Mouse (Mus musculus): ENCODE measurements around the gene Ube2j1. TPM values are rescaled to one million over a fixed set of nuclear protein-coding genes. Genes with fewer than 3 reads are reported as not detected.

Gene Ube2j1
- polyA plus RNA-seq (2014; fragmentation: Nextera tagmentation; extraction: Ambion mirVana): 62.8 and 64.2 TPM in 2 replicates

- Histone ChIP-seq H3K36me3 (ENCODE audit: control insufficient read depth, insufficient read depth, low read length) (no peaks in the 10 kb centered on the region), H3K4me2 (ENCODE audit: low read depth) (peak within 1 kb of the TSS; percentile 64), H3K9ac (ENCODE audit: low read length) (peak within 1 kb of the TSS; percentile 96), H3K4me3 (ENCODE audit: low read depth, low read length) (peak within 1 kb of the TSS; percentile 81), H3K27me3 (ENCODE audit: control insufficient read depth, insufficient read depth, low read length) (no peaks in the 10 kb centered on the region), H3K9me3 (ENCODE audit: control insufficient read depth, low read length) (no peaks in the 10 kb centered on the region), H3K27ac (ENCODE audit: low read depth, low read length) (peak within 1 kb of the TSS; percentile 96), H3K4me1 (ENCODE audit: control insufficient read depth, insufficient read depth, low read length) (0 out of 2 replicates have a peak, but pooled peaks cover 5% of the 10 kb centered on the region)
- WGBS: under 1% methylated on average over 96 of the region's 123 CpGs
- ATAC-seq (ENCODE audit: insufficient read depth, low FRiP score, low TSS enrichment): peak; percentile 96
- peak; percentile 93 for DNase-seq (ENCODE audit: low spot score)
Observed at GRCm38 (mm10) chr4:33031195-33031960, at the start of gene Ube2j1. Gene Ube2j1 (plus strand): TSS chr4:33031416.

GRCm38 (mm10) chr4:32981617-32982016 is 49.6 kb upstream of the Ube2j1 start:
- DNase-seq (ENCODE audit: low spot score) (no peak), ATAC-seq (ENCODE audit: insufficient read depth, low FRiP score, low TSS enrichment) (no peak)
- H3K4me2 ChIP-seq (ENCODE audit: low read depth): peak overlapping the region; percentile 84
- H3K27ac ChIP-seq (ENCODE audit: low read depth, low read length): no peak overlapping the region
- no peak overlapping the region for H3K4me3 ChIP-seq (ENCODE audit: low read depth, low read length)
- H3K4me1 ChIP-seq (ENCODE audit: control insufficient read depth, insufficient read depth, low read length): 0 out of 2 replicates have a peak, but pooled peaks cover 11% of the 10 kb centered on the region
- no peak overlapping the region for H3K9ac ChIP-seq (ENCODE audit: low read length)
- no peaks in the 10 kb centered on the region for H3K27me3 ChIP-seq (ENCODE audit: control insufficient read depth, insufficient read depth, low read length)
- WGBS: 48% methylated on average over 5 of the region's 5 CpGs
- H3K9me3 ChIP-seq (ENCODE audit: control insufficient read depth, low read length): no peaks in the 10 kb centered on the region
- H3K36me3 ChIP-seq (ENCODE audit: control insufficient read depth, insufficient read depth, low read length): no peaks in the 10 kb centered on the region

GRCm38 (mm10) chr4:32982041-32982715 is 49.0 kb upstream of the Ube2j1 start:
- peak; percentile 39 for DNase-seq (ENCODE audit: low spot score)
- ATAC-seq (ENCODE audit: insufficient read depth, low FRiP score, low TSS enrichment): 0 out of 2 replicates have a peak, but pooled peaks have one; percentile 28
- Histone ChIP-seq H3K4me3 (ENCODE audit: low read depth, low read length) (peak overlapping the region; percentile 88), H3K4me1 (ENCODE audit: control insufficient read depth, insufficient read depth, low read length) (0 out of 2 replicates have a peak, but pooled peaks cover 11% of the 10 kb centered on the region), H3K9ac (ENCODE audit: low read length) (peak overlapping the region; percentile 97; the same call in 1 of the 2 replicates), H3K4me2 (ENCODE audit: low read depth) (peak overlapping the region; percentile 84), H3K27me3 (ENCODE audit: control insufficient read depth, insufficient read depth, low read length) (no peaks in the 10 kb centered on the region), H3K9me3 (ENCODE audit: control insufficient read depth, low read length) (no peaks in the 10 kb centered on the region), H3K36me3 (ENCODE audit: control insufficient read depth, insufficient read depth, low read length) (no peaks in the 10 kb centered on the region), H3K27ac (ENCODE audit: low read depth, low read length) (no peak overlapping the region)
- 2% methylated on average over 15 of the region's 15 CpGs for WGBS

- Histone ChIP-seq H3K9ac (ENCODE audit: low read length) (peak within 1 kb of the TSS; percentile 97), H3K9me3 (ENCODE audit: control insufficient read depth, low read length) (no peaks in the 10 kb centered on the region), H3K4me1 (ENCODE audit: control insufficient read depth, insufficient read depth, low read length) (0 out of 2 replicates have a peak, but pooled peaks cover 11% of the 10 kb centered on the region), H3K36me3 (ENCODE audit: control insufficient read depth, insufficient read depth, low read length) (no peaks in the 10 kb centered on the region), H3K27ac (ENCODE audit: low read depth, low read length) (peak within 1 kb of the TSS; percentile 94), H3K4me2 (ENCODE audit: low read depth) (peak within 1 kb of the TSS; percentile 84), H3K4me3 (ENCODE audit: low read depth, low read length) (peak within 1 kb of the TSS; percentile 88), H3K27me3 (ENCODE audit: control insufficient read depth, insufficient read depth, low read length) (no peaks in the 10 kb centered on the region)
- WGBS: under 1% methylated on average over 16 of the region's 18 CpGs
- ATAC-seq (ENCODE audit: insufficient read depth, low FRiP score, low TSS enrichment): peak; percentile 89
- peak; percentile 69 for DNase-seq (ENCODE audit: low spot score)
Observed at GRCm38 (mm10) chr4:32982716-32983175, 48.5 kb upstream of the Ube2j1 start, which contains the start of gene Rragd. Gene Rragd (plus strand): TSS chr4:32983037.

GRCm38 (mm10) chr4:32983176-32984155 is 47.8 kb upstream of the Ube2j1 start:
- Histone ChIP-seq H3K9me3 (ENCODE audit: control insufficient read depth, low read length) (no peaks in the 10 kb centered on the region), H3K9ac (ENCODE audit: low read length) (peak overlapping the region; percentile 97), H3K4me2 (ENCODE audit: low read depth) (peak overlapping the region; percentile 84), H3K4me3 (ENCODE audit: low read depth, low read length) (peak overlapping the region; percentile 88), H3K27ac (ENCODE audit: low read depth, low read length) (peak overlapping the region; percentile 94), H3K4me1 (ENCODE audit: control insufficient read depth, insufficient read depth, low read length) (0 out of 2 replicates have a peak, but pooled peaks cover 11% of the 10 kb centered on the region), H3K36me3 (ENCODE audit: control insufficient read depth, insufficient read depth, low read length) (no peaks in the 10 kb centered on the region), H3K27me3 (ENCODE audit: control insufficient read depth, insufficient read depth, low read length) (no peaks in the 10 kb centered on the region)
- WGBS: under 1% methylated on average over 71 of the region's 94 CpGs
- ATAC-seq (ENCODE audit: insufficient read depth, low FRiP score, low TSS enrichment) (peak; percentile 61), DNase-seq (ENCODE audit: low spot score) (peak; percentile 74)

GRCm38 (mm10) chr4:32984242-32984641 is 47.0 kb upstream of the Ube2j1 start:
- peak overlapping the region; percentile 84 for H3K4me2 ChIP-seq (ENCODE audit: low read depth)
- H3K4me1 ChIP-seq (ENCODE audit: control insufficient read depth, insufficient read depth, low read length): 0 out of 2 replicates have a peak, but pooled peaks cover 11% of the 10 kb centered on the region
- H3K4me3 ChIP-seq (ENCODE audit: low read depth, low read length): peak overlapping the region; percentile 88
- under 1% methylated on average over 13 of the region's 13 CpGs for WGBS
- no peaks in the 10 kb centered on the region for H3K9me3 ChIP-seq (ENCODE audit: control insufficient read depth, low read length)
- H3K27ac ChIP-seq (ENCODE audit: low read depth, low read length): peak overlapping the region; percentile 94; the same call in 1 of the 2 replicates
- DNase-seq (ENCODE audit: low spot score) (peak; percentile 20), ATAC-seq (ENCODE audit: insufficient read depth, low FRiP score, low TSS enrichment) (no peak)
- H3K36me3 ChIP-seq (ENCODE audit: control insufficient read depth, insufficient read depth, low read length): no peaks in the 10 kb centered on the region
- no peaks in the 10 kb centered on the region for H3K27me3 ChIP-seq (ENCODE audit: control insufficient read depth, insufficient read depth, low read length)
- H3K9ac ChIP-seq (ENCODE audit: low read length): peak overlapping the region; percentile 97

- 9% methylated on average over 13 of the region's 13 CpGs for WGBS
- DNase-seq (ENCODE audit: low spot score): peak; percentile 60
- no peak for ATAC-seq (ENCODE audit: insufficient read depth, low FRiP score, low TSS enrichment)
Observed at GRCm38 (mm10) chr4:32984801-32985675, 46.2 kb upstream of the Ube2j1 start.

More at GRCm38 (mm10) chr4:32984801-32985675, 46.2 kb upstream of the Ube2j1 start:
- Histone ChIP-seq H3K4me2 (ENCODE audit: low read depth) (peak overlapping the region; percentile 84), H3K4me1 (ENCODE audit: control insufficient read depth, insufficient read depth, low read length) (0 out of 2 replicates have a peak, but pooled peaks cover 11% of the 10 kb centered on the region), H3K9me3 (ENCODE audit: control insufficient read depth, low read length) (no peaks in the 10 kb centered on the region), H3K36me3 (ENCODE audit: control insufficient read depth, insufficient read depth, low read length) (no peaks in the 10 kb centered on the region), H3K27ac (ENCODE audit: low read depth, low read length) (peak overlapping the region; percentile 94), H3K4me3 (ENCODE audit: low read depth, low read length) (peak overlapping the region; percentile 88), H3K27me3 (ENCODE audit: control insufficient read depth, insufficient read depth, low read length) (no peaks in the 10 kb centered on the region), H3K9ac (ENCODE audit: low read length) (peak overlapping the region; percentile 97)

Measured in neural tube, embryonic 11.5 days (tissue).